Mouse (Mus musculus) hindbrain, embryonic 15.5 days (tissue): ENCODE results near the gene Sema4d. TPM values are rescaled to one million over a fixed set of nuclear protein-coding genes. Genes with fewer than 3 reads are reported as not detected.

Source experiments
- ATAC-seq: fragments of 200-750 bp; cut with Nextera tagmentation; 2 replicates; pipeline ENCODE4 v1.8.0; 2017; ENCODE audit warnings: low read depth, moderate number of reproducible peaks, moderate TSS enrichment; ENCODE audit not compliant: low FRiP score
- H3K27ac ChIP-seq: fragments of 300-500 bp; sonication (generic); replicated peaks from 2 replicates; pipeline ENCODE4 v1.5.1; 2015; ENCODE audit warnings: mild to moderate bottlenecking, inconsistent platforms
- H3K27me3 ChIP-seq: fragments of 300-500 bp; sonication (generic); 2 replicates; pipeline ENCODE4 v1.6.1; 2015; ENCODE audit warnings: control low read depth, inconsistent platforms
- H3K36me3 ChIP-seq: fragments of 300-500 bp; sonication (generic); 2 replicates; pipeline ENCODE4 v1.6.1; 2015; ENCODE audit warnings: control low read depth, inconsistent platforms
- H3K4me1 ChIP-seq: fragments of 300-500 bp; sonication (generic); replicated peaks from 2 replicates; pipeline ENCODE4 v1.6.1; 2015; ENCODE audit warnings: control low read depth, inconsistent platforms
- H3K4me2 ChIP-seq: fragments of 300-500 bp; sonication (generic); 2 replicates; pipeline ENCODE4 v1.6.1; 2015; ENCODE audit warnings: moderate library complexity, mild to moderate bottlenecking, inconsistent platforms
- H3K4me3 ChIP-seq: fragments of 300-500 bp; sonication (generic); 2 replicates; pipeline ENCODE4 v1.5.1; 2015; ENCODE audit warnings: mild to moderate bottlenecking, inconsistent platforms
- H3K9ac ChIP-seq: fragments of 300-500 bp; sonication (generic); 2 replicates; pipeline ENCODE4 v1.6.1; 2015; ENCODE audit warnings: inconsistent platforms
- H3K9me3 ChIP-seq: fragments of 300-500 bp; sonication (generic); 2 replicates; pipeline ENCODE4 v1.6.1; 2016; ENCODE audit warnings: control low read depth, inconsistent platforms
- WGBS: fragments of 180-500 bp; shearing (Covaris S2); methylation state at CpG from one replicate; pipeline ENCODE4 v1.1.7; 2015; 5-methylcytosine and 5-hydroxymethylcytosine counted together
- microRNA-seq: library from miRNA; unstranded; fragments of <30 nt; microRNA quantifications from one replicate; pipeline ENCODE4, GENCODE M21; 2016
- polyA plus RNA-seq: library from polyadenylated mRNA; unstranded; fragments of >200 nt; fragmentation: Nextera tagmentation; extraction: Ambion mirVana; gene quantifications from 2 replicates; pipeline ENCODE4 v1.2.1, GENCODE M21; 2015

Gene Sema4d
- polyA plus RNA-seq, 1 experiment from 2014 or later, result 14.8 TPM

GRCm38 (mm10) chr13:51647770-51648169 is 145.8 kb downstream of the Sema4d start:
- Histone ChIP-seq H3K27me3 (no peaks in the 10 kb centered on the region), H3K9me3 (no peaks in the 10 kb centered on the region), H3K4me2 (no peak overlapping the region), H3K9ac (no peak overlapping the region), H3K4me3 (no peak overlapping the region), H3K36me3 (no peaks in the 10 kb centered on the region), H3K27ac (no peak overlapping the region), H3K4me1 (peaks cover 31% of the 10 kb centered on the region)
- WGBS, result 93% methylated on average over 3 of the region's 3 CpGs
- no peak for ATAC-seq

GRCm38 (mm10) chr13:51646362-51647027 is 147.1 kb downstream of the Sema4d start:
- 27% methylated on average over 3 of the region's 3 CpGs for WGBS
- no peaks in the 10 kb centered on the region for H3K9me3 ChIP-seq
- H3K9ac ChIP-seq, result no peak overlapping the region
- ATAC-seq, result no peak
- no peaks in the 10 kb centered on the region for H3K27me3 ChIP-seq
- H3K36me3 ChIP-seq, result no peaks in the 10 kb centered on the region
- peaks cover 21% of the 10 kb centered on the region for H3K4me1 ChIP-seq
- no peak overlapping the region for H3K27ac ChIP-seq
- H3K4me2 ChIP-seq, result peak overlapping the region; percentile 94
- H3K4me3 ChIP-seq, result peak overlapping the region; percentile 81

- no peaks in the 10 kb centered on the region for H3K27me3 ChIP-seq
- peaks cover 18% of the 10 kb centered on the region for H3K4me1 ChIP-seq
- H3K9me3 ChIP-seq, result no peaks in the 10 kb centered on the region
- H3K27ac ChIP-seq, result no peak overlapping the region
- WGBS, result 0% methylated on average over 7 of the region's 7 CpGs
- ATAC-seq, result no peak
- no peaks in the 10 kb centered on the region for H3K36me3 ChIP-seq
- H3K4me3 ChIP-seq, result peak overlapping the region; percentile 81
- H3K4me2 ChIP-seq, result peak overlapping the region; percentile 94
- H3K9ac ChIP-seq, result peak overlapping the region; percentile 52
These were observed 147.7 kb downstream of the Sema4d start for GRCm38 (mm10) chr13:51645872-51646271.

GRCm38 (mm10) chr13:51644829-51645789 is 148.4 kb downstream of the Sema4d start, which contains the start of gene Cks2:
TSS of gene Cks2 (plus strand) at chr13:51645232.
- Histone ChIP-seq H3K4me3 (peak within 1 kb of the TSS; percentile 81), H3K27ac (peak within 1 kb of the TSS; percentile 74), H3K4me2 (peak within 1 kb of the TSS; percentile 94), H3K9me3 (no peaks in the 10 kb centered on the region), H3K4me1 (peaks cover 15% of the 10 kb centered on the region), H3K27me3 (no peaks in the 10 kb centered on the region), H3K9ac (peak within 1 kb of the TSS; percentile 61), H3K36me3 (no peaks in the 10 kb centered on the region)
- peak; percentile 99 for ATAC-seq
- WGBS, result under 1% methylated on average over 83 of the region's 83 CpGs

GRCm38 (mm10) chr13:51643924-51644828 is 149.4 kb downstream of the Sema4d start:
- Histone ChIP-seq H3K27me3 (no peaks in the 10 kb centered on the region), H3K4me1 (peaks cover 15% of the 10 kb centered on the region), H3K4me2 (peak overlapping the region; percentile 94), H3K36me3 (no peaks in the 10 kb centered on the region), H3K9me3 (no peaks in the 10 kb centered on the region), H3K27ac (peak overlapping the region; percentile 74), H3K9ac (peak overlapping the region; percentile 61), H3K4me3 (peak overlapping the region; percentile 81)
- no peak; the same call in 1 of the 2 replicates for ATAC-seq
- 49% methylated on average over 20 of the region's 20 CpGs for WGBS

- H3K4me2 ChIP-seq, result no peak overlapping the region
- no peak overlapping the region for H3K27ac ChIP-seq
- H3K4me3 ChIP-seq, result no peak overlapping the region
- H3K9ac ChIP-seq, result no peak overlapping the region
- peaks cover 15% of the 10 kb centered on the region for H3K4me1 ChIP-seq
- H3K36me3 ChIP-seq, result no peaks in the 10 kb centered on the region
- no peak for ATAC-seq
- H3K27me3 ChIP-seq, result no peaks in the 10 kb centered on the region
- no peaks in the 10 kb centered on the region for H3K9me3 ChIP-seq
- 41% methylated on average over 11 of the region's 11 CpGs for WGBS
These were observed 151.3 kb downstream of the Sema4d start for GRCm38 (mm10) chr13:51642171-51642778.

GRCm38 (mm10) chr13:51641424-51641823 is 152.1 kb downstream of the Sema4d start:
- 83% methylated on average over 3 of the region's 3 CpGs for WGBS
- Histone ChIP-seq H3K36me3 (no peaks in the 10 kb centered on the region), H3K27me3 (no peaks in the 10 kb centered on the region), H3K9ac (no peak overlapping the region), H3K4me1 (peaks cover 15% of the 10 kb centered on the region), H3K4me2 (no peak overlapping the region), H3K27ac (no peak overlapping the region), H3K9me3 (no peaks in the 10 kb centered on the region), H3K4me3 (no peak overlapping the region)
- ATAC-seq, result no peak

GRCm38 (mm10) chr13:51638958-51639357 is 154.6 kb downstream of the Sema4d start:
- Histone ChIP-seq H3K4me3 (no peak overlapping the region), H3K9ac (no peak overlapping the region), H3K4me1 (no peaks in the 10 kb centered on the region), H3K27me3 (no peaks in the 10 kb centered on the region), H3K9me3 (no peaks in the 10 kb centered on the region), H3K36me3 (no peaks in the 10 kb centered on the region), H3K4me2 (no peak overlapping the region), H3K27ac (no peak overlapping the region)
- no peak for ATAC-seq
- WGBS, result 79% methylated on average over 4 of the region's 4 CpGs

Small RNA genes within 50 kb of the gene (microRNA-seq; reads per million reads assigned to microRNA genes)
- not detected for gene Gm23566

Other genes with a start within 250 kb of the Sema4d start
- 7.3 and 8.4 TPM in 2 replicates for gene Shc3, start 224.3 kb downstream of the Sema4d start, polyA plus RNA-seq
- gene Cks2, start 148.5 kb downstream of the Sema4d start, polyA plus RNA-seq, result 54.9 and 73.6 TPM in 2 replicates
- 27.7 and 32.0 TPM in 2 replicates for gene Secisbp2, start 142.1 kb downstream of the Sema4d start, polyA plus RNA-seq
- 57.9 and 89.0 TPM in 2 replicates for gene Gadd45g, start 52.9 kb upstream of the Sema4d start, polyA plus RNA-seq